Mouse (Mus musculus) common myeloid progenitor, adult 5-6 weeks (primary cell): ENCODE measurements around the gene Fgf9. TPM values are rescaled to one million over a fixed set of nuclear protein-coding genes. Genes with fewer than 3 reads are reported as not detected.

Source experiments
- total RNA-seq: library from RNA; stranded (forward); fragments of 200-1000, 187-1606 nt; gene quantifications from 2 replicates; pipeline ENCODE4 v1.2.3, GENCODE M21; 2017

The Fgf9 gene
- total RNA-seq, 1 experiment from 2014 or later, result 0.69 TPM

Other genes starting within 250 kb of the Fgf9 start
- 24.1 and 40.2 TPM in 2 replicates for gene Ska3, start 244.4 kb upstream of the Fgf9 start, total RNA-seq
- gene Mrpl57, start 244.3 kb upstream of the Fgf9 start, total RNA-seq, result 55.2 and 62.9 TPM in 2 replicates
- 28.6 and 32.3 TPM in 2 replicates for gene Zdhhc20, start 180.3 kb upstream of the Fgf9 start, total RNA-seq
- 87.0 and 102 TPM in 2 replicates for gene Micu2, start 71.3 kb upstream of the Fgf9 start, total RNA-seq